In genomic region chr2:131909683-131910572, GRCm38 (mm10) we compare ENCODE assay signal across 8 mouse cellular contexts. TPM values are rescaled to one million over a fixed set of nuclear protein-coding genes. Genes with fewer than 3 reads are reported as not detected.
DNase-seq lines count a peak whose midpoint lies in the region; ATAC-seq and TF ChIP-seq lines count a peak whose summit lies in the region.

Gene Prnp, plus strand, starts transcription at chr2:131909928.
Gene Prn, plus strand, starts transcription at chr2:131909957.

- H3K9ac ChIP-seq in ES-Bruce4 (ENCODE audit: low read depth, poor library complexity, severe bottlenecking): peak within 1 kb of the TSS; percentile 16
- H3K9ac ChIP-seq in forebrain, embryonic 13.5 days: peak within 1 kb of the TSS; percentile 89
- peak within 1 kb of the TSS; percentile 82 for H3K9ac ChIP-seq in liver, postnatal 0 days (replicated peaks)
- peak within 1 kb of the TSS; percentile 80 for H3K9ac ChIP-seq in neural tube, embryonic 14.5 days (replicated peaks; ENCODE audit: low read depth, low read length)

- TF ChIP-seq CTCF in ES-Bruce4 (IDR thresholded peaks at IDR 0.05; ENCODE audit: low read depth, low read length): no peak
- TF ChIP-seq CTCF in liver, postnatal 0 days (IDR thresholded peaks at IDR 0.05; ENCODE audit: low read depth): no peak

- peak within 1 kb of the TSS; percentile 63 for H3K4me3 ChIP-seq in ES-Bruce4 (ENCODE audit: low read depth, low read length)
- H3K4me3 ChIP-seq in forebrain, embryonic 13.5 days: peak within 1 kb of the TSS; percentile 70
- H3K4me3 ChIP-seq in liver, postnatal 0 days (ENCODE audit: low read depth, low read length): peak within 1 kb of the TSS; percentile 69
- H3K4me3 ChIP-seq in neural tube, embryonic 14.5 days (ENCODE audit: low read depth, low read length): peak within 1 kb of the TSS; percentile 74

- intact Hi-C loops in heart, postnatal 10 days (cut with DNase I): no loop called here

- H3K4me1 ChIP-seq in ES-Bruce4 (ENCODE audit: control insufficient read depth, insufficient read depth, low read length): no peaks in the 10 kb centered on the region
- peaks cover 34% of the 10 kb centered on the region for H3K4me1 ChIP-seq in forebrain, embryonic 13.5 days
- peaks cover 18% of the 10 kb centered on the region for H3K4me1 ChIP-seq in liver, postnatal 0 days (ENCODE audit: insufficient read depth)
- H3K4me1 ChIP-seq in neural tube, embryonic 14.5 days (ENCODE audit: control insufficient read depth, insufficient read depth, low read length): peaks cover 22% of the 10 kb centered on the region

- peak; percentile 85 for ATAC-seq in cerebellum, adult (ENCODE audit: insufficient number of reproducible peaks, low FRiP score, low TSS enrichment)
- peak; percentile 95 for ATAC-seq in forebrain, embryonic 13.5 days
- ATAC-seq in liver, postnatal 0 days: peak; percentile 95
- ATAC-seq in neural tube, embryonic 14.5 days (ENCODE audit: low read depth): peak; percentile 94

- H3K9me3 ChIP-seq in ES-Bruce4 (replicated peaks; ENCODE audit: control insufficient read depth, insufficient read depth, low read length, poor library complexity, severe bottlenecking): no peaks in the 10 kb centered on the region; the same call in 1 of the 2 replicates
- no peaks in the 10 kb centered on the region for H3K9me3 ChIP-seq in forebrain, embryonic 13.5 days (replicated peaks)
- no peaks in the 10 kb centered on the region for H3K9me3 ChIP-seq in liver, postnatal 0 days (ENCODE audit: low read length)
- no peaks in the 10 kb centered on the region for H3K9me3 ChIP-seq in neural tube, embryonic 14.5 days (ENCODE audit: control insufficient read depth, low read length)

- H3K4me2 ChIP-seq in forebrain, embryonic 13.5 days: peak within 1 kb of the TSS; percentile 71
- peak within 1 kb of the TSS; percentile 80 for H3K4me2 ChIP-seq in liver, postnatal 0 days (ENCODE audit: low read depth, low read length)
- peak within 1 kb of the TSS; percentile 68 for H3K4me2 ChIP-seq in neural tube, embryonic 14.5 days (ENCODE audit: low read depth, low read length)

- 0 out of 2 replicates have a peak, but pooled peaks have one; percentile 31 for TF ChIP-seq EP300 in ES-Bruce4 (IDR thresholded peaks at IDR 0.05; ENCODE audit: insufficient read depth, low read depth, low read length)
- no peak for TF ChIP-seq EP300 in liver, postnatal 0 days (IDR thresholded peaks at IDR 0.05; ENCODE audit: low read depth)

- no peaks in the 10 kb centered on the region for H3K27me3 ChIP-seq in ES-Bruce4 (ENCODE audit: control insufficient read depth, insufficient read depth, low read length, poor library complexity, severe bottlenecking)
- H3K27me3 ChIP-seq in forebrain, embryonic 13.5 days: no peaks in the 10 kb centered on the region
- no peaks in the 10 kb centered on the region for H3K27me3 ChIP-seq in liver, postnatal 0 days (ENCODE audit: insufficient read depth, low read length)
- no peaks in the 10 kb centered on the region for H3K27me3 ChIP-seq in neural tube, embryonic 14.5 days (ENCODE audit: control insufficient read depth, insufficient read depth, low read length)

- no peaks in the 10 kb centered on the region for H3K36me3 ChIP-seq in ES-Bruce4 (ENCODE audit: control insufficient read depth, insufficient read depth, low read length, poor library complexity, severe bottlenecking)
- peaks cover 5% of the 10 kb centered on the region; the same call in 1 of the 2 replicates for H3K36me3 ChIP-seq in forebrain, embryonic 13.5 days (ENCODE audit: poor library complexity, severe bottlenecking)
- no peaks in the 10 kb centered on the region for H3K36me3 ChIP-seq in liver, postnatal 0 days (replicated peaks; ENCODE audit: insufficient read depth, low read length)
- H3K36me3 ChIP-seq in neural tube, embryonic 14.5 days (ENCODE audit: control insufficient read depth, insufficient read depth, low read length): no peaks in the 10 kb centered on the region

- H3K27ac ChIP-seq in ES-Bruce4 (ENCODE audit: insufficient read depth, low read length): no peak within 1 kb of the TSS
- peak within 1 kb of the TSS; percentile 93 for H3K27ac ChIP-seq in forebrain, embryonic 13.5 days
- H3K27ac ChIP-seq in liver, postnatal 0 days (ENCODE audit: low read depth): peak within 1 kb of the TSS; percentile 77
- H3K27ac ChIP-seq in neural tube, embryonic 14.5 days (ENCODE audit: low read depth, low read length): peak within 1 kb of the TSS; percentile 94

- peak; percentile 68 for TF ChIP-seq POLR2A in ES-Bruce4 (IDR thresholded peaks at IDR 0.05; ENCODE audit: insufficient read depth, low read length)

- DNase-seq in heart, postnatal 10 days: peak; percentile 92 to 93
- DNase-seq in large intestine, adult 2 months (ENCODE audit: low read depth, low spot score): peak; percentile 67
- peak; percentile 98 for DNase-seq in liver, postnatal 0 days
- DNase-seq in testis, postnatal 10 days (ENCODE audit: low spot score): peak; percentile 96

- 5% methylated on average over 52 of the region's 52 CpGs for WGBS in forebrain, embryonic 13.5 days
- 5% methylated on average over 52 of the region's 52 CpGs for WGBS in large intestine, adult 2 months
- 6% methylated on average over 51 of the region's 52 CpGs for WGBS in liver, postnatal 0 days (ENCODE audit: insufficient replicate concordance)
- WGBS in neural tube, embryonic 14.5 days: 3% methylated on average over 47 of the region's 52 CpGs

RNA-seq across cellular contexts. Expression of gene Prnp, which starts in this region (rescaled TPM):
- 46.4 and 52.8 TPM in 2 replicates for polyA plus RNA-seq in ES-Bruce4 (2011; ENCODE audit: insufficient read depth, insufficient read length, low read depth, missing spikeins)
- 103 and 110 TPM in 2 replicates for polyA plus RNA-seq in forebrain, embryonic 13.5 days (2015; fragmentation: Nextera tagmentation; extraction: Ambion mirVana)
- total RNA-seq in heart, postnatal 10 days (2021): 100 to 1,000 TPM in 1 of 2 experiments, 10 to 100 TPM in 1; 83.6 to 102 TPM
- polyA plus RNA-seq in large intestine, adult 2 months (2012; rRNA removed): 27.2 and 29.7 TPM in 2 replicates
- 19.5 and 20.2 TPM in 2 replicates for polyA plus RNA-seq in liver, postnatal 0 days (2015; fragmentation: Nextera tagmentation; extraction: Ambion mirVana)
- 99.9 and 104 TPM in 2 replicates for polyA plus RNA-seq in neural tube, embryonic 14.5 days (2014; fragmentation: Nextera tagmentation; extraction: Ambion mirVana)

RNA-seq across cellular contexts. Expression of gene Prn, which starts in this region (rescaled TPM):
- not detected in 2 replicates for polyA plus RNA-seq in ES-Bruce4 (2011; ENCODE audit: insufficient read depth, insufficient read length, low read depth, missing spikeins)
- polyA plus RNA-seq in forebrain, embryonic 13.5 days (2015; fragmentation: Nextera tagmentation; extraction: Ambion mirVana): not detected in 2 replicates
- 1 to 10 TPM; 1.4 to 6.6 TPM for total RNA-seq in heart, postnatal 10 days (2021)
- not detected in 2 replicates for polyA plus RNA-seq in large intestine, adult 2 months (2012; rRNA removed)
- polyA plus RNA-seq in liver, postnatal 0 days (2015; fragmentation: Nextera tagmentation; extraction: Ambion mirVana): not detected in 2 replicates
- polyA plus RNA-seq in neural tube, embryonic 14.5 days (2014; fragmentation: Nextera tagmentation; extraction: Ambion mirVana): not detected in 2 replicates

Comparison
In these comparisons a context has a peak if more than half of its experiments do, and no peak if none do; other contexts are left out.
1. H3K9ac ChIP-seq: peak in every context shown above with its lines; median percentile 89 in forebrain, embryonic 13.5 days; 82 in liver, postnatal 0 days; 80 in neural tube, embryonic 14.5 days; 16 in ES-Bruce4.